Mouse (Mus musculus) layer of hippocampus, postnatal 14 days (tissue): Measurements from ENCODE around the gene Add3. TPM values are rescaled to one million over a fixed set of nuclear protein-coding genes. Genes with fewer than 3 reads are reported as not detected.
"Not testable (repeated sequence)": the region's sequence is repeated elsewhere in the genome, so short reads cannot be mapped to it uniquely, and the experiment has no call there.

Experiments used
- DNase-seq, 2 experiments: peaks; one replicate each; pipeline ENCODE4 v3.0.0; 2021 to 2022; ENCODE audit warnings: low spot score in 2 of 2, mixed read lengths in 1 of 2
- total RNA-seq, 2 experiments: library from RNA; stranded (reverse); gene quantifications; 2 replicates each; pipeline ENCODE4 v1.2.3; 2021

The Add3 gene
- total RNA-seq, 2 experiments from 2014 or later = 119 to 124 TPM

DNA sequence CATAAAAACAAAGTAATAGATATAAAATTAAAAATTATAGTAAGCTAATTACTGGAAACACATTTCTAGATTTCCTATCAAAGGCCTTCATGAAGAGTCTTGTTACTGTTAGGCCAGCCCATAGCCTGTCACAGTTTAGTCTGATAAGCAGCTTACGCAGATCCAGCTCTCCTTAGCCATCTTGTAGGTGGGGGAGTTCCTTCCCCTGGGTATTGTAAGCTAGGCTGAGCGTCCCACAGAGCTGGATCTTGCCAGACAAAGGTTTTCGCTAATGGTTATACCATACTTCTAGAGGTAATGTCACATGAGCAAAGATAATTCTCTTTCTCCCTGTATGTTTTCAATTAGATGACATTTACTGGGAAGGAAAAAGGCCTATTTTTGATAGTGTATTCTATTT, 50.0 kb downstream of the Add3 start:
- no peak for DNase-seq

DNA sequence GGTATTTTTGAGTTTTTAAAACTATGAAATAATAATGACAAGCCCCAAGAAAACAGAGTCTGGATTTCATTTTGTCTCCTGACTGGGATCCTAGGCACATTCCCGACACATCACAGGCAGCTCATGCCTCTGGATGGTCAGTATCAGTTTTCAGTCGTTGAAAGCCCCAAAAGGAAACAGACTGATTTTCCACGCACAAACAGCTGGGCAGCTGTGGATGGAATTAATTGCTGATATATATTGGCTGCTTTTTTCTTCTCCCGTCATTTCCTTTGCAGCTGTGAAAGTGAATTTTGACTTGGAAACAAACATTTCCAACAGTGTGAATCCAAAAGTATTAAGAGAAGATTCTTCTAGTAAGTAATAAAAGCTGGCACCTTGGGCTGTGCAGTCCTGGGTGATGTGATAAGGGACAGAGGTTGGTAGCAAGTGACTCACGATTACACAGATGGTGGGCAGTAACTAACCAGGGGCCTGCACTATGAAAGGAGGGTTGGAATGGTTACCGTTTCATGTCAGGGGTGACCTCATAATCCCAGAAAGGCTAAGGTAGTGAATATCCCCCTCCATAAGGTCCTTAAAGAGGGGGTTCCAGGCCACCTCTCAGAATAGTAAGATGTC, 51.7 kb downstream of the Add3 start:
- no peak for DNase-seq

DNA sequence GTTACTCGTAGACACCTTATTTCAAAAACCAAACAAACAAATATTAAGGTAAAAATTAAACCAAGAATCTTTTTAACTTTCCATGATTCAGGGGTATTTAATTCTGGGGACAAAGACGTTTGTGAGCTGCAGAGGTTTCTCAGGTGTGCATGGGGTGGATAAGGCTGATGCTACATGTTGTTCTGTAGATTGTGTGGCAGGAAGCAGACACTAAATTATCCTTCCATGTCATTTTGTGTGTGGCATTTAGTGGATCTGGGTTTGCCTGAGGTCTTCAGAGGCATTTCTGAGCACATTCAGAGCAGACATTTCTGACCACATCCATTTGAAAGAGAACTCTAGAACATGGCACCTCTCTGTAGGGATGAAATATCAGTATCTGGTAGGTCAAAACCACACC, 52.9 kb downstream of the Add3 start:
- DNase-seq = no peak

DNA sequence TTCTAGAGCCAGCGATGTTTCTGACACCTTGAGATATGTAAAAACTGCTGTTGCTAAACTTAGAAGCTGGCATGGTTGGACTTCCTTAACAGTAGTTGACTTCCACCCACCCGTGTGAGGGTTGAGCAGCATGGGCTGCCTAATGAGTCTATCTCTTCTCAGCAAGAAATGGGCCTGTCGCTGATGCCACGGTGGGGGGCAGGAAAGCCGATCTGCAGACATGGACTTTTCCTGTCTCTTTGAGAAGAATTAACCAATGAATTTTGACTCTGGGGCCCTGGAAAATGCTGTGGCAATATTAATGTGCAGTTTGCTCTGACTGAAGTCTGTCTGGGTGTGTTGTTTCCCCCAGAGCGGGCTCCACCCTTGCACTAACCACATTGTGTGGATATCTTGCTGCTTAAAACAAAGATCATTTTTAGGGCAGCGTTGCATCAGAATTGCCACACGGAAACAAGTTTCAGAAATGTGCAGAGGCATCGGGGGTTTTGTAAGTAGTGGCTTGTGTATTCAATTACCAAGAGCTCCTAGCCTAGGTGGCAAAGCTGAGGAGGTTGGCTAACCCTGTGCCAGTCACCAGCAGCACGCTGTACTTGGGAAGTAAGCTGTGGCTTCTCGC, 53.8 kb downstream of the Add3 start:
- no peak for DNase-seq

DNA sequence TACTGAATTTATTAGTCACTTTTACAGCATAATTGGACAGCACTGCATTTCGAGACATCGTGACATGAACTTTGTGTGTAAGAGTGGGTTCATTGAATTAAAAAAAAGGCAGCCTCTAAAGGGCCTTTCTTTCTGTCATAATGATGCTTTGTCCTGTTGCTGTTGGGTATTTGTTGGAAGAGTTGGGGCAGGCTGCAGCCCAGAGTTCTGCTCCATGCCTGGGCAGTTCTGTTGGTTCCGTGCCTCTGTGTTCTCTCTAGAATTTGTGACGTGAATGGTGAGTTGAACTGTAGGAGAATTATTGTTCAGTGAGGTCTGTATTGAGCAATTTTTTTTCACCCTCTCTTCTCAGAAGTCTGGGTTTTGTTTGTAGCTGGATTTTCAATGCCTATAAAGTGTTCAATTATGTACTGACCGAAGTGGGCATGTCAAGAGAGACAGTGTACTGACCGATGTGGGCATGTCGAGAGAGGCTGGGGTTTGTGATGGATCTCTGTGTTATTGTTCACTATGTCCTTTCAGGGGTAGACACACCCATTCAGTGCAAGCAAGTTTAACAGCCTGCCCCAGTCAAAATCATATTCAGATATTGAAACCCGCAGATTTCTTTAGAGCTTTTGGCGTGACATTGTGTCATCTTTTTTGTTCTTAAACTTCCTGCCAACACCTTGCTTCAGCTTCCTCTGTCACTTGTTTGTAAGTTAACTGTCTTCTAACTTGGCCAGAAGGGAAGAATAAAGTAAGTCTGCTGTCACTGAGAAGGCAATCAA, 54.7 kb downstream of the Add3 start:
- DNase-seq = no peak

DNA sequence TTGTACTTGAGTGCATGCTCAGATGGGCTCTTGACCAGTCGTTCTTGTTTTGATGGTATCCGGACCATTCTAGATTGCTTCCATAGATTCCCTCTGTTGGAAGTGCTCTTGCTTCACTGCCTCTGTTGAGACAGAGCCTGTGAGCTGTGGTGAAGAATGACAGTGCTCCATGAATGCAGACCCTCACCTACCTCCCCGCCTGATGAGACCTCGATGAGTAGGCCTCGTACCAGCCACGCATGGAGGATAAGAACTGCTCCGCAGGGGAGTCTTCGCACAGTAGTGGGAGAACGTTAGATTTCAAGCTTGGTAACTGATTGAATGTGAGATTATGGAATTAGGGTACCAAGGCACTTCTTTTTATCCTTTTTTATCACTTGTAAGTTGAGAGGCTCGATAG, 56.7 kb downstream of the Add3 start:
- no peak for DNase-seq

DNA sequence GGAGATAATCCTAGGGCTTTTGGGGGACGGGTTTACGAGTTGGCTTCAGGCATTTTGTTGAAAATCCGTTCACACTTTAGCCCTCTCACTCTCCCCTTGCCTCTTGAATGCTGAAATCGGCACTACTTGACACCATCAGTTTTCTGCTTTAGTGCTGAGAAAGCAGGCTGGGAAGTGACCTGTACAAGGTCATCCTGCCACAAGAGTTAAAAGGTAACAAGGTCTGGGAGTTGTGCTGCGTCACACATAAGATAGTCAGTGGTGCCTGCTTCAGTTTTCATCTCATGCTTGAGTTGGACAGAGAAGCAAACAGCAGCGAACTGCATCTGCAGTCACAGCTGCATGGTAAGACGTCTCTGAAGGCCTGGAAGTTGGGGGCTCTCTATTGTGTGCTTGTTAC, 57.5 kb downstream of the Add3 start:
- no peak for DNase-seq

DNA sequence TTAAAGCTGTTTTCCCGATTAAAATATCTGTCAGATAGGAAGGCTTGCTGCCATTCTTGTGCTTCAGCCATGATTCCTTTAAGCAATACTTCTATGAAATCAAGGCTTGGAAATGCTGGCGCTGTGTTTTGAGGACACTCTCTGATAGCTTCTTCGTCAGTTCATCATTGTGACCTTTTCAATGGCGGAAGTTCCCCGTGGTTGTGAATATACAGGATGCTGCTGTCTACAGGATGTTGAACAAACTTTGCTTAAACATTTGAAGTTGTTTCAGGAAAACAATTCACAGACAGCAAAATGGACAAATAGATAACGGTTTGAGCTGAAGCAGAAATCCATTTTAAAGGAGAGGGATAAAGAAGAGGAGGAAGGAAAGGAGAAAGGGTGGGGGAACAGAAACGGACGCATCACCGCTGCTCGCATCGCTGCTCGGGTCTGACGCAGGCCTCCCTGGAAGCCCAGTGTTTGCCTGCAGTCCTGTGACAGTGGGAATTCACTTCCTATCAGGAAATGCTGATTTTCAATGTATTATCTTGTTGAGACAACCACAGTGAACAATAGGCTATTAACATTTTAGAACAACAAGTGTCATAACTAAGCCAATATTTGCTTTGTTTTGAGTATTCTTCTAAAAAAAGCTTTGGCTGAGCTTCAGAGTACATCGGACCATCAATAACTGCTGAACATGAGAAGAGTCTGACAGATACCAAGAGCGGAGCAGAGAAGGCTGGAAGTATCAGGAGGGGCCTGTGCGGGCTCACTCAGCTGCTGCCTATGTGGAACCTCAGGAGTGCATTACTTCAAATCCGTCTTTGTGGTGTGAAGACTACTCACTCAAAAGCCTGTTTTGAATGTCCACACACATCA, 58.7 kb downstream of the Add3 start:
- no peak for DNase-seq

DNA sequence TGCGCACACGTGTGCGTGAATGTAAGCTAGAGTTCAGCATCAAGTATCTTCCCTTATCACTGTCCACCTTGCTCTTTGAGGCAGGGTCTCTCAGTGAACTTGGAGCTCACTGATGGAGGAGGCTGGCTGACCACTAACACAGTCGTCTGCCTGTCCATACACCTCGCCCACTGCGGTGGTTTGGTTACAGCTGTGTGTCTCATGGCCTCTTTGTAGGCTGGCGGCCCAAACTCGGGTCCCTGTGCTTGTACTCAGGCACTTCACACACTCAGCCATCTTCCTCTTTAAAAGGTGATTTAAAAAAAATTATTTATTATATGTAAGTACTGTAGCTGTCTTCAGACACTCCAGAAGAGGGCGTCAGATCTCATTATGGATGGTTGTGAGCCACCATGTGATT, 59.5 kb downstream of the Add3 start:
- no peak for DNase-seq

DNA sequence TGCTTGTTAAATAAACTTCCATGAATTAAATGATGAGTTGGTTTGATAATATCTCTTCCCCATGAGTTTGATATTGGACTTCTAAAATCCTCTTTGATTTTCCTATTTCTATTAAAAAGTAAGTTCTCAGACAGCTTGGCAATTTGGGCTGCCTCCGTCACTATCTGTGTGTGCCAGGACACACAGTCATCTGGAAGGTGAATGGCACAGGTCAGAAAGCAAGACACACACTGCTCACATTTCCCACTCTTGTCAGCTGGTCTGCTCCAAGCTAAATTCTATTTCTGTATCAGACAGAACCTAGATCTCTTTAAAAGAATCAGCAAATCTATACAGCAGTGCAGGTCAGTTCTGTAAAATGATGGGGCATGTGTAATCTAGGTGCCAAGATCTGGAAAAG, 61.9 kb downstream of the Add3 start:
- no peak for DNase-seq

DNA sequence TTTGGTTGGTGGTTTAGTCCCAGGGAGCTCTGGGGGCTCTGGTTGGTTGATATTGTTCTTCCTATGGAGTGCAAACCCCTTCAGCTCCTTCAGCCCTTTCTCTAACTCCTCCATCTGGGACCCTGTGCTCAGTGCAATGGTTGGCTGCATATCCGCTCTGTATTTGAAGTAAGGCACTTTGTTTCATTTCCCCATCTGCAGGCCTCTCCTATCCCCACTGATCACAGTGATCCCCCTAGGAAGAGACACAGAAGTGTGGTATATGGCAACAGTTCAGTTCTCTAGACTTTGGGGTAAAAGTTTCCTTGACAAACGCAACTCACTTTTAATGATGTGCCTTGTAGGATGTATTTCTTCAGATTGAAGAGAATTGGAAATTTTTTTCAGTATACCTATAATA, 66.7 kb downstream of the Add3 start:
- DNase-seq = no peak

DNA sequence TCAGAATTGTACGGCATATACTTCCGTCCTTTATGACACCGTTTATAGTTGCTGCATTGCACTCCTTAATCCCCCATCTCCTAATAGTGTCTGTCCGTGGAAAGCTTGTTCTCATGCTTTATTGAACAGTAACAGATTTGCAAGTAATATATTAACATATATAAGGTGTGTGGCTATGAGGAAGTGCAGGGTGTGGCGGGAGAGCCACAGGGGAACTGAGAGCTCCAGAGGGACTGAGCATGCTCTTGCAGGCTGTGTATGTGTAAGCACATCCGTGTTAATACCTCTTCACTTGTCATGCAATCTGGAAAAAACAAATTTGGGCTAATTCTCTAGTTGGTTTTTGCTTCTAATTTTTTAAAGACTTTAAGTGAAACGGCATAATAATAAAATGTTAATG, 68.6 kb downstream of the Add3 start:
- DNase-seq = no peak

DNA sequence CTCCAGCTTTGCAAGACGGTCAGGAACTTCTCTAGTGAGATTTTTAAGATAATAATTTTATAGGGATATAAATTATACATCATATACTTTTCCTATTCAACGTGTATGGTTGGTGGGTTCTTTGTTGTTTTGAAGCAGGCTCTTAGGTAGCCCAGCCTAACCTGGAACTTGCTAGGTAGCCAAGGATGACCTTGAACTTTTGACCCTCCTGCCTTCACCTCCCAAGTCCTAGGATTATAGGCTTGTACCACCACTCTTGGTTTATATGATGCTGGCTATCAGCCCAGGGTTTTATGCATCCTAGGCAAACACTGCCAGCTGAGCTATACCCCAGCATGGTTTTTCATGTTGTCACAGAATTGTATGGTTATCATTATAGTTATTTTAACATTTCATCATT, 70.0 kb downstream of the Add3 start:
- DNase-seq = no peak

DNA sequence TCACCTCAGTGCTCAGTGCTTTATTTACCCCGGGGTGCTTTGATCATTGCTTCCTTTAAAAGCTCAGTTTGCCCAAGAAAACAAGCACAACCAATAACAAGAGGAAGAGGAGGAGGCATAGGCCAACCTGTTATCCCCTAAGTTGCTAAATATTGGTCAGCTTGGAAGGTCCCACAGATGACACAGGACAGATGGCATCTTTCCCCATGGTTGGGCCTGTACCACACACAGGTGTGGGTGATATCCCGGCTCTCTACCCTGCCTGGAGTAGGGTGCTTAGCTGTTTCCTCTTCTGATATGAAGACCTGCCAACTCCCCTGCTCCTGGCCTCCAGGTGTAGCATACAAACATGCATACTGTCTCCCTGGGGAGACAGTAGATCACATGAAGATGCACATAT, 75.1 kb downstream of the Add3 start:
- no peak for DNase-seq

DNA sequence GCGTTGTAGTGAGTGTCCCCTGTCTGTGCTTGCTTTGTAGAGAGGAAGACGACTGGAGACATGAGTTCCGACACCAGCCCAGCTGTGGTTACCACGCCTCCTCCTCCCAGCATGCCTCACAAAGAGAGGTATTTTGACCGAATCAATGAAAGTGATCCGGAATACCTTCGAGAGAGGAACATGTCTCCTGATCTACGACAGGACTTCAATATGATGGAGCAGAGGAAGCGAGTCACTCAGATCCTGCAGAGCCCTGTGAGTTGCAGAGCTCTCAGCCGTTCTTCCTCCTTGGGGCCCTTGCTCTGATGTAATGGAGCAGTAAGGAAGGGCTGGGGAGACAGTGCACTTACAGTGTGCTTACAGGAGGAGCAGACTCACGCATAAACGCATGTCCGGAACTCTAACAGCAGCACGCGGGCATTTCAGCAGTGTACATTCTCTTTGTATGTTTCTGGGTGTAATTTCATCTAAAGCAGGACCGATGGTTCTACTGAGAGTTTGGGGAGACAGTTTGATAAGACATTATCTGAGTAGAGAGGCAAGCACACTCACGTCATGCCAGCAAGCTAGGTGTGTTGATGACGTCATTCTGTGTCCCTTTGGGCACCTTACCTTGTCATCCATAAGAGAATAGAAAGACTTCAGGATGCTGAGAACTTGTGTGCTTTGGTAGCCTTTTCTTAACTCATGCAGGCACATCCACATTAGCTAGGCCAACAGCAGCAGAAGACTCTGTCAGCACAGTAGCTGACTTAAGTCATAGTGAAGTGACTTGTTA, 76.7 kb downstream of the Add3 start:
- no peak for DNase-seq

DNA sequence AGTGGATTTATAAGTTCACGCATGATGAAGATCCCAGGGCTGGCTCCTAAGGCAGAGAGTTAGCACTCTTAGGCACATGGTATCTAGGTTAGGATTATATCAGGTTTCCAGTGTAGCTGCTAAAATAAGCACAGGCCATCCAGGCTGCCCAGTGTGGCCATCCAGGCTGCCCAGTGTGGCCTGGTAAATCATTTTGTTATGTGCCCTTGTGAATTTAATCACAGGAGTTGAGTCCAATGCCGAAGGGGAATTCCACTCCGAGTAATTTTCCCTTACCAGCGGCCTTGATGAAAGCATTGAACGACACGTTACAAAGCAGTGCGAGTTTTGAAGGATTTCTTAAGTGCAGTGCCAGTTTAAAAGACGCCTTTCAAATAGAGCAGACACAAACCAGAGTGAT, 77.6 kb downstream of the Add3 start:
- no peak for DNase-seq

DNA sequence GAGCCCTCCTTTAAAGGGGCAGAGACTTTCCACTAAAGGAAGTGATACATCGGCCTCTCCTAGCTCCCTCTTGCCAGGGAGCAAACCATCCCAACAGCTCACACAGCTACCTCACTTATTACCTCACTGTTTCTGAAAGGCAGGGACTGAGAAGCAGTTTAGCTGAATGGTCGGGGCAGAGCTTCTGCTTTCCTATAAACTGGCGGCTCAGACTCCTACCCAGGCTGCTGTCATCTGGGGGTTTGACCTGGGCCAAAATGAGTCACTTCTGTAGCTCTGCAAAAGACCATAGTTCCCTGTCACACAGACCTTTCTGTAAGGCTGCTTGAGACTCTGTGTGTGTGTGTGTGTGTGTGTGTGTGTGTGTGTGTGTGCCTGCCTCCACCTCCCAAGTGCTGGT, 79.1 kb downstream of the Add3 start:
- DNase-seq = no peak

DNA sequence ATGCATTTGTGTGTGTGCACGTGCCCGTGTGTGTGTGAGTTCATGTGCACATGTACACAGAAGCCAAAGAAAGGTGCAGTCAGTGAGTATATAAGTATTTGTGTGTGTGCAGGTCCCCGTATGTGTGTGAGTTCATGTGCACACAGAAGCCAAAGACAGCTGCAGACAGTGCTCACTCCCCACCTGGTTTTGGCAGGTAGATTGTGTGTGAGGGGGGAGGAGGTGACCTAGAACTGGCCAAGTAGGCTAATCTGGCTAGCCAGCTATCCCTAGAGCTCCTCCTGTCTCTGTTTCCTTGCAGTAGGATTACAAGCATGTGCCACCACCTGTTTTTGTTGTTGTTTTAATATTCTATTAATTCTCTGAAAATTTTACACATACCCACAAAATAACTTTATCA, 80.9 kb downstream of the Add3 start:
- no peak for DNase-seq

DNA sequence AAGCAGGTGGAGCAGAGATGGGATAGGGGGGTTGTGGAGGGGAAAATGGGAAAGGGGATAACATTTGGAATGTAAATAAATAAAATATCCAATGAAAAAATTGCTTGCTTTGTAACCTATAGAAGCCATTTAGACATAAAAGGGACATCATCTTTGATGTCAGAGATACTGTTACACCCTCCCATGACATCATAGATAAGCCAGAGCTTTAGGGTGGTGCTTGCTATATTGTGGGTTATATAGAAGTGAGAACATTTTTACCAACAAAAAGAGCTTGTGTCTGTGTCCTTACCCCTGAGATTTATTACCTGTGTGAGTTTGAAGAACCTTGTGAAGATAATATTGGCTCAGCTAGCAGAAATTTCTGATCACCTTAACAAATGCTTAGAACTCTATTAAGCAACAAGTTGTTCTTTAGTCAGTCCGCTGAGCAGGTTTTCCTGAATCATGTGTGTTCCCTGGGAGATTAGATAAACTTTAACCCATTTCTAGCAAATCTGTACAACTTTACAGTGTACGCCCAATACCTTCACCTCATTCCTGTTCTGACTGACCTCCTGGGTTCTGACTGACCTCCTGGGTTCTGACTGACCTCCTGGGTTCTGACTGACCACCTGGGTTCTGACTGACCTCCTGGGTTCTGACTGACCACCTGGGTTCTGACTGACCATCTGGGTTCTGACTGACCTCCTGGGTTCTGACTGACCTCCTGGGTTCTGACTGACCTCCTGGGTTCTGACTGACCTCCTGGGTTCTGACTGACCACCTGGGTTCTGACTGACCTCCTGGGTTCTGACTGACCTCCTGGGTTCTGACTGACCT, 85.2 kb downstream of the Add3 start:
- not testable (repeated sequence) for DNase-seq

DNA sequence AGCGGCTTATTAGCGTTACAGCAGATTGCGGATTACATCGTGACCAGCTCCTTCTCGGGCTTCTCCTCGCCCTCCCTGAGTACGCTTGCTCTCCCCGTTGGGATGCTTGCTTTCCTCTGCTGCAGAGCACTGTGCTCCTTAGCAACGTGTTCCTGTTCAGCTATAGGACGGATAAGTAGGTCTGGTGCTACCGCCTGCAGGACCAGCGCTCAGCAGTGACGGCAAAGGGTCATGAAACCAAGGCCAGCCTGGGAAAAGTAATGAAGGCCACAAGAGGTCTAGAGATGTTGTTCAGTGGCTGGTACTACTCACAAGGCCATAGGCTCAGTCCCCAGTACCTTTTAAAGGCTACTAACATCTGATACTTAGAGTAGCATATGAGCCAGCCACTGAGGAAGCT, 86.4 kb downstream of the Add3 start:
- DNase-seq = no peak
